Mouse (Mus musculus) left cerebral cortex, postnatal 10 days (tissue): ENCODE data around the gene Tex261. TPM values are rescaled to one million over a fixed set of nuclear protein-coding genes. Genes with fewer than 3 reads are reported as not detected.
"Not testable (repeated sequence)": the region's sequence is repeated elsewhere in the genome, so short reads cannot be mapped to it uniquely, and the experiment has no call there.

Experiments used
- DNase-seq, 2 experiments: peaks; one replicate each; pipeline ENCODE4 v3.0.0; 2021 to 2022; ENCODE audit warnings: low spot score in 2 of 2, mixed read lengths in 1 of 2; ENCODE audit errors: extremely low spot score in 1 of 2
- intact Hi-C: fragments of 180-260 bp; cut with DNase I; formaldehyde crosslinking; loops from one replicate; pipeline ENCODE4 v1.15.1; 2025
- total RNA-seq, 2 experiments: library from RNA; stranded (reverse); gene quantifications; 2 replicates each; pipeline ENCODE4 v1.2.3; 2021

Gene Tex261
- 10 to 100 TPM; 43.1 to 50.6 TPM for total RNA-seq

DNA sequence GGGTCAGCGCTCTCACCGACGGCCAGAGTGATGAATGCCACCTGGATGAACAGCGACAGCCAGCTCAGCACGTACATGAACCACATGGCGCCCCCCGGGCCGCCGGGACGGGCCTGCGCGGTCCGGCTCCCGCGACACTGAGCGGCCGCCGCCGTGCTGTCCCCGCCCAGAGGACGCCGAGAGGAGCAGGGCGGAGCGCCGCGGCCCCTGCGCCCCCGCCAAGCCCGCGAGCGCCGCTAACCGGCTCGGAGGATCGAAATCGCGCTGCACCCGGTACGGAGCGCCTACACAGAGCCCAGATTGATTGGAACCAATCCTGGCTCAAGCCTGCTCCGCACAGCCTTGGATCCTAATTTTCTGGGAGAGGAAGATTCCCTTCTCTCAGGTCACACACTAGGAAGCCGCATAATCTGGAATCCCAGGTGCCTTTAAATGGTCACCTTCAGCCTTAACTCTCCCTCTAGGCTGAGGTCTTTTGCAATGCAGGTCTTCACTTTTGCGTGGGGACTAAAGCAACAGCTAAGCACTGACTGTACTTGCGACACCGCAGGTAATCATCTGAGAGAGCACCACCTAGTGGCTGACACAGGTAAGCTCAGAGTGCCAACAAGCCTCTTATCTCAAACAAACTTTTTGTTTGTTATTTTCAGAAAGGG, at the start of gene Tex261:
Tex261 (minus strand) TSS at position 176 of the 656 bp plus-strand sequence.
- intact Hi-C loops, result loop anchor here (5.0 kb wide), 1 partner anchor 83 kb away; no protein-coding TSS in a partner anchor
- DNase-seq, result peak; percentile 87 to 94

DNA sequence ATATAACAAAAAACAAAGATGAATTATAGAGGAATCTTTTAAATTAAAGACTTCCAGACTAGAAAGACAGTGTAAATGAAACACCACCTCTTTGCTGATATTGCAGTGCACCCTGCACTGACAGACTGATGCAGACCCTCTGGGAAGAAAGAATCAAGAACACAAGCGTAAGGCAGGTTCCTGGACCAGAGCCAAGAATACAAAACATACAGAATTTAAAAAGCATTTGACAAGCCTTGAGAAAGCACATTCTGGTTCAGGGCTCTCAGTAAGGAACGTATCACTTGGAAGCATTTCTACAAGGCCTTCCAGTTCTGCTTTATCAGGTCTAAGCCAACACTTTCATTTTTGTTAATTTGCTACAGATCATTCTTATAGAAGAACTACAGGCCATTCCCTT, 46.2 kb upstream of the Tex261 start:
- DNase-seq, result no peak
- intact Hi-C loops, result no loop called here

DNA sequence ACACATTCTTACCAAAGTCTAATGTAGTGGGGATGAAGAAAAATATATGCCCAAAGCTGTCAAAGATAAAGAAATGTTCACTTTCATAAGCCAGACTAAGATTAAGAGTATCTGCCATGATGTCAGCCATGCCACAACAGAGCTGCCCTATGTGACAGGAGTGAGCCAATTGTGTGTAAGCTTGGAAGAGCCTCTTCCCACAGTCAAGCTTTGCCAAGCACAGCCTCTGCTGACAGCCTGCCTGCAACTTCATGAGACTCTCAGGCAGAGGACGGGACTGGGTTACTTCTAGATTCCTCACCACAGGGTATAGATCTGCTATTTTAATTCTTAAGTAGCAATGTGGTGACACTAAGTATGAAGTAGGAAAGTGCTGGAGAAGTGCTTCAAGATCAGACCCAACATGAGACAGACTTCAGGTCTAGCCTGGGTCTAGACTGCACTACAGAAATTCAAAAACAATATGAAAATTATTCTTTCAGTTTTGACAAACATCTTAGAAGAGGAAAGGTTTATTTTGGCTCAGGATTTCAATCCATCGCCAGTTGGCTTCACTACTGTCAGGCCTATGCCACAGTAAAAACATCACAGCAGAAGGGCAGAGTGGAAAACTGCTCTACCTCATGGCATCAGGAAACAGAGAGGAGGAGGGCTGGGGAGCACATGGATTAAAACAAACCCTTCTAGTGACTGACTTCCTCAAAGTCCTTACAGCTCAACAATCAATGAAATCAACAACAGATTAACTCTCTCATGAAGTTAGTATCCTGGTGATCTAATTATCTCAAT, 45.3 kb upstream of the Tex261 start:
- intact Hi-C loops, result no loop called here
- DNase-seq, result no peak

- intact Hi-C loops, result no loop called here
- DNase-seq, result no peak
Measured at GRCm38 (mm10) chr6:83818996-83819395, 43.4 kb upstream of the Tex261 start.

DNA sequence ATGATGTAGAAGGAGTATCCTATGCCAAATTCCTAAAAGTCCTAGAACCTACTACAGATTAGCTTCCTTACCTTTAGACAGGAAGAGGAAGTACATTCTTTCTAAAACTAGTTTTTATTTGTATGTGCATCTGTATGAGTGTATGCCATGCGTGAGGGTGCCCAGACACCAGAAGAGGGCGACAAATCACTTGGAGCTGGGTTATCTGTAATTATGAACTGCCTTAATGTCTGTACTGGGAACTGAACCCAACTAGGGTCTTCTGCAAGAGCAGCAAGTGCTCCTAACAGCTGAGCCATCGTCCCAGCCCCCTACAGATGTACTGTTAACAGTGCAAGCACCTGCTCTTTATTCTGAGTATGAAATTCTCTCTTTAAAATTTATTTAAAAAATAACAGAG, 40.2 kb upstream of the Tex261 start:
- intact Hi-C loops, result no loop called here
- no peak for DNase-seq

GRCm38 (mm10) chr6:83802846-83803245, 27.2 kb upstream of the Tex261 start:
- intact Hi-C loops, result no loop called here
- DNase-seq, result no peak

GRCm38 (mm10) chr6:83802033-83802432, 26.4 kb upstream of the Tex261 start:
- intact Hi-C loops, result no loop called here
- no peak for DNase-seq

DNA sequence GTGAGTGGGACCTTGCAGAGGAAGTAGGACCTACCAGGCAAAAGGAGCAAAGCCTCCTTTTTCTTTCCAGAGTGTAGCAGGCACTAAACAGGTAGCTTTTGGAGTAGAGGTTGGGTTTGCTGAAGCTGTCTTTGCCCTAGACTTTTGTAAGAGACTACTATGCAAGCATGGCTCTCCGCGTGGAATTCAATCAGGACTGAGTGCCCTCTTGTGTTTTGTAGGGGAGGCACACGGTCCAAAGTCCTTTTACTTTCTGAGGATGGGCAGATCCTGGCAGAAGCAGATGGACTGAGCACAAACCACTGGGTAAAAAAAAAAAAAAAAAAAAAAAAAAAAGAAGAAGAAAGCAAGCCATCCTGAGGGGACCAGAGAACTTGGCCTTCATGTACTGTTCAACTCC, 21.1 kb upstream of the Tex261 start:
- intact Hi-C loops, result no loop called here
- DNase-seq, result no peak

DNA sequence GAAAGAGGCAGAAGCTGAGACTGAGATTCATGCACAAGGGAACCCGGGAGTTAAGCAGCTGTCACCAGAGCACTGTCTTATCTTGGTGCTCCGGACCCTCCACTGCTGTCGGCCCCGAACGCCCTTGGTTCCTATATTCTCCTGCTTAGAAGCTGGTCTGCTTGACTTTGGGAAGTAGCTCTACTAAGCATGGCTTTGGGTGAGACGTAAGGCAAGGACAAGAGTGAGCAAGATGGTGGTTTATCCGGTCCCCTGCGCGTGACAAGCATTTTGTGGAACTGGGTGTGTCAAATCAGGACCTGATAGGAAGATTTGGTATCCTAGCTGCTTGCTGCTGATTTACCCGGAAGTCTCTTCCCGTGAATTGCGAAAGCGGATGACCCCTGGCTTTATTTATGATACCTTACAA, 19.9 kb upstream of the Tex261 start:
- peak in 1 of 2 experiments; percentile 55 for DNase-seq
- intact Hi-C loops, result no loop called here

DNA sequence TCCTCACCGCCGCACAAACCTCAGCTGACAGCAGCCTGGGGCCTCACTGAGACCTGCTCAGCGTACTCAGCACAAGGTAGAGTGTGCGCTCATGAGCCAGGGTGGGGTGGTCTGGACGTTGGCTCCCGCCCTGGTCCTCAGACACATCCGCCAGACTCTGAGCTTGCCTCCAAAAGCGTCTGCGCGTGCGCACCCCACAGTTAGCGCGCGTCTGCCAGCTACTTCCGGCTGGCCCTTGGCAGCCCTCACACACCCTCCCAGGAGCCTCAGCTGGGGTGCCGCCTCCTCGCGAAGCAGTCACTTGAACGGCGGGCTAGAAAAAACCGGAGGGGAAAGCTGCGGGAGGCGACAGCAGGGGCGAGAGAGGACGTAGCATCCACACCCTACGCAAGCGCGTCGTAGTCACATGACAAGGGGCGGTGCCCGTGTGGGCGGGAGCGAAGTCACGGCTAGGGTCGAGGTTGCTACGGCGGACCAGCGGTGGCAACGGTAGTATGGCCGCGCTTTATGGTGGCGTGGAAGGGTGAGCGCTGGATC, 19.2 kb upstream of the Tex261 start, which contains the start of gene Nagk:
Nagk (plus strand) TSS at position 223 of the 537 bp plus-strand sequence.
- DNase-seq, result peak; percentile 91 to 96
- intact Hi-C loops, result no loop called here

DNA sequence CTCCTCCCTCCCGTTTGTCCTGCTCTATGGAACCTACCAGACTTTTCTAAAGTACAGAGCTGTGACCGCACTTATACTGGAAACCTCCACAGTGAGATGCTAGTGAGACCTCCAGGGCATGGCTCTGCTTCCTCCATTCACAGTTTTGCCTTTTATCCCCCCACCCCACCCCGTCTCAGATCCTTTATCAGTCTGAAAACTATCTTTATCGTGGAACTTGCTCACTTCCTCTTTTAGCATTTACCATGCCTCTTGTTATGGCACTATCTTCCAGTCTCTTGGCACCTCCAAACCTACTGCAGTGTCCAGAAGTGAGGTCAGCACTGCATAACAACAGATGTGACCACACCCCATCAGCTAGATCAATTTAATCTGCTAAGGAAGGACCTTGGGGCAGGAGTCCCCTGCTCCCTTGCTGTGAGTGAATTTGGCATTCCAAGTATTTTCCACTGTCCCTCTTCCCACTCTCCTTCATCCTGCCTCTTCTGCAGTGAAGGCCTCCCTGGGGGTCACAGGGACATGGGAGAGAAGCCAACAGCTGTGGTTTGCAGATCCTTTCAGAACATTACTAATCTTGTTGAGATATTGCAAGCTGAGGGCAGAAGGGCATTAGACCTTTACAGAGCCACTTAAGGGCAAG, 15.8 kb upstream of the Tex261 start:
- DNase-seq, result no peak
- intact Hi-C loops, result no loop called here

- DNase-seq, intact Hi-C loops: not testable (repeated sequence)
Measured at GRCm38 (mm10) chr6:83790533-83790932, 14.9 kb upstream of the Tex261 start.

- DNase-seq, result no peak
- intact Hi-C loops, result no loop called here
Measured at GRCm38 (mm10) chr6:83788554-83788953, 12.9 kb upstream of the Tex261 start.

DNA sequence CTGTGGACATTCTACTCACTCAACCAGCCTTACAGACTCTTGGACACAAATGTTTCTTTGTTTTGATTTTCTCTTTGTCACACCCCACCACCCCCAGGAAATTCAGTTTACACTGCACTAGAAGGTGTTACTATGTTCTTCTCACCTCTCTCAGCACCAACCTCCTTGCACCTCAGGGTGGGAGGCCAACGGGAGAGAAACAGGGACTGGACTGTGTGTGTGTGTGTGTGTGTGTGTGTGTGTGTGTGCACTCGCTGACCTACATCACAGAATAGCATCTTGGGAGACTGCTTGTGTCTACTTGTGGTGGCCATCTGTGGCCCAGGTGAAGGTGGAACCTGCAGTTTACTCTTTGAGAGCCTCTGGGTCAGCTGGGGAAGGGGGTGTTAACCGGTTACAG, 10.8 kb upstream of the Tex261 start:
- no peak for DNase-seq
- intact Hi-C loops, result no loop called here

DNA sequence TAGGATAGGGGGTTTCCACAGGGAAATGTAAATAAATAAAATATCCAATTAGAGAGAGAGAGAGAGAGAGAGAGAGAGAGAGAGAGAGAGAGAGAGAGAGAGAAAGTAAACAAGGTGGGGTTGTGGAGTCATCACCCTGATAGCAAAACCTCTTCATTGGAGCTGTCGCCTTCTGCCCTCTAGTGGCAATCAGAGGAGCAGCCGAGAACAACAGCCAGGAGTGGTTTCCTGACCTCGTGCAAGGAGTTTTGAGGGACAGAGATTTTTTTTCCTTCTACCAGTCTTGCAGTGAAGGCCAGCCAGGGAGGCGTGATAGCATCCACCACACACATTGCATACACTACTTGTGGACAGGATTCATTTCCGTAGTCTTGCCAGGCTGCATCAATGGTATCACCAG, 3.4 kb upstream of the Tex261 start:
- DNase-seq, result no peak
- intact Hi-C loops, result loop anchor here (5.0 kb wide), 1 partner anchor 87 kb away; no protein-coding TSS in a partner anchor

GRCm38 (mm10) chr6:83778306-83778705, 2.7 kb upstream of the Tex261 start:
- intact Hi-C loops, result loop anchor here (5.0 kb wide), 1 partner anchor 86 kb away; no protein-coding TSS in a partner anchor
- DNase-seq, result no peak

- intact Hi-C loops, result loop anchor here (5.0 kb wide), 1 partner anchor 83 kb away; no protein-coding TSS in a partner anchor
- DNase-seq, result no peak
Measured at GRCm38 (mm10) chr6:83774781-83775563, 641 bp downstream of the Tex261 start.

GRCm38 (mm10) chr6:83774126-83774525, 1.5 kb downstream of the Tex261 start:
- no peak for DNase-seq
- intact Hi-C loops, result no loop called here

- DNase-seq, result no peak
- intact Hi-C loops, result no loop called here
Measured at GRCm38 (mm10) chr6:83768485-83768884, 7.1 kb downstream of the Tex261 start.
